Mouse (Mus musculus): Measurements from ENCODE around the gene Rnf121. TPM values are rescaled to one million over a fixed set of nuclear protein-coding genes. Genes with fewer than 3 reads are reported as not detected.
"Not testable (repeated sequence)": the region's sequence is repeated elsewhere in the genome, so short reads cannot be mapped to it uniquely, and the experiment has no call there.

The Rnf121 gene
- polyA plus RNA-seq, 1 experiment from 2014 or later: 22.3 TPM

GRCm38 (mm10) chr7:102061353-102061752 is 3.9 kb downstream of the Rnf121 start:
- Histone ChIP-seq H3K4me2 (replicated peaks; ENCODE audit: low read depth) (no peak overlapping the region), H3K4me1 (replicated peaks; ENCODE audit: control insufficient read depth, insufficient read depth, low read length) (peaks cover 14% of the 10 kb centered on the region; the same call in 1 of the 2 replicates), H3K4me3 (ENCODE audit: low read depth, low read length) (no peak overlapping the region), H3K27me3 (replicated peaks; ENCODE audit: control insufficient read depth, insufficient read depth, low read length) (no peaks in the 10 kb centered on the region), H3K9ac (ENCODE audit: low read depth, low read length) (no peak overlapping the region), H3K36me3 (ENCODE audit: control insufficient read depth, insufficient read depth) (no peaks in the 10 kb centered on the region), H3K27ac (ENCODE audit: low read depth, low read length) (0 out of 2 replicates have a peak overlapping the region, but pooled peaks have one; percentile 50), H3K9me3 (ENCODE audit: control insufficient read depth) (no peaks in the 10 kb centered on the region)
- WGBS: 63% methylated on average over 3 of the region's 3 CpGs
- TF ChIP-seq CTCF (IDR thresholded peaks at IDR 0.05; ENCODE audit: low read depth): no peak
- ATAC-seq: no peak

GRCm38 (mm10) chr7:102048524-102048923 is 16.7 kb downstream of the Rnf121 start:
- peak; percentile 61 for TF ChIP-seq CTCF (IDR thresholded peaks at IDR 0.05; ENCODE audit: low read depth)
- not testable (repeated sequence) for H3K9me3 ChIP-seq (ENCODE audit: control insufficient read depth); H3K9ac ChIP-seq (ENCODE audit: low read depth, low read length); H3K4me1 ChIP-seq (replicated peaks; ENCODE audit: control insufficient read depth, insufficient read depth, low read length); H3K36me3 ChIP-seq (ENCODE audit: control insufficient read depth, insufficient read depth); H3K27me3 ChIP-seq (replicated peaks; ENCODE audit: control insufficient read depth, insufficient read depth, low read length); H3K4me3 ChIP-seq (ENCODE audit: low read depth, low read length); H3K4me2 ChIP-seq (replicated peaks; ENCODE audit: low read depth); H3K27ac ChIP-seq (ENCODE audit: low read depth, low read length); ATAC-seq

- H3K36me3 ChIP-seq (ENCODE audit: control insufficient read depth, insufficient read depth): peaks cover 35% of the 10 kb centered on the region
- H3K27ac ChIP-seq (ENCODE audit: low read depth, low read length): no peak overlapping the region
- H3K9ac ChIP-seq (ENCODE audit: low read depth, low read length): no peak overlapping the region
- ATAC-seq: no peak
- TF ChIP-seq CTCF (IDR thresholded peaks at IDR 0.05; ENCODE audit: low read depth): no peak
- H3K4me3 ChIP-seq (ENCODE audit: low read depth, low read length): no peak overlapping the region
- H3K4me2 ChIP-seq (replicated peaks; ENCODE audit: low read depth): no peak overlapping the region
- no peaks in the 10 kb centered on the region for H3K27me3 ChIP-seq (replicated peaks; ENCODE audit: control insufficient read depth, insufficient read depth, low read length)
- 37% methylated on average over 2 of the region's 2 CpGs for WGBS
- H3K9me3 ChIP-seq (ENCODE audit: control insufficient read depth): no peaks in the 10 kb centered on the region
- H3K4me1 ChIP-seq (replicated peaks; ENCODE audit: control insufficient read depth, insufficient read depth, low read length): no peaks in the 10 kb centered on the region
Measured at GRCm38 (mm10) chr7:102042314-102042713, 23.0 kb downstream of the Rnf121 start.

- Histone ChIP-seq H3K36me3 (ENCODE audit: control insufficient read depth, insufficient read depth) (peaks cover 64% of the 10 kb centered on the region), H3K9me3 (ENCODE audit: control insufficient read depth) (no peaks in the 10 kb centered on the region), H3K27me3 (replicated peaks; ENCODE audit: control insufficient read depth, insufficient read depth, low read length) (no peaks in the 10 kb centered on the region), H3K27ac (ENCODE audit: low read depth, low read length) (no peak overlapping the region), H3K9ac (ENCODE audit: low read depth, low read length) (no peak overlapping the region), H3K4me1 (replicated peaks; ENCODE audit: control insufficient read depth, insufficient read depth, low read length) (no peaks in the 10 kb centered on the region), H3K4me2 (replicated peaks; ENCODE audit: low read depth) (no peak overlapping the region), H3K4me3 (ENCODE audit: low read depth, low read length) (no peak overlapping the region)
- 94% methylated on average over 3 of the region's 3 CpGs for WGBS
- no peak for TF ChIP-seq CTCF (IDR thresholded peaks at IDR 0.05; ENCODE audit: low read depth)
- no peak for ATAC-seq
Measured at GRCm38 (mm10) chr7:102037318-102037717, 28.0 kb downstream of the Rnf121 start.

GRCm38 (mm10) chr7:102035534-102035933 is 29.7 kb downstream of the Rnf121 start:
- no peak overlapping the region for H3K27ac ChIP-seq (ENCODE audit: low read depth, low read length)
- no peaks in the 10 kb centered on the region for H3K27me3 ChIP-seq (replicated peaks; ENCODE audit: control insufficient read depth, insufficient read depth, low read length)
- no peaks in the 10 kb centered on the region for H3K4me1 ChIP-seq (replicated peaks; ENCODE audit: control insufficient read depth, insufficient read depth, low read length)
- H3K9me3 ChIP-seq (ENCODE audit: control insufficient read depth): no peaks in the 10 kb centered on the region
- peaks cover 63% of the 10 kb centered on the region for H3K36me3 ChIP-seq (ENCODE audit: control insufficient read depth, insufficient read depth)
- H3K4me2 ChIP-seq (replicated peaks; ENCODE audit: low read depth): no peak overlapping the region
- no peak for TF ChIP-seq CTCF (IDR thresholded peaks at IDR 0.05; ENCODE audit: low read depth)
- no peak overlapping the region for H3K4me3 ChIP-seq (ENCODE audit: low read depth, low read length)
- H3K9ac ChIP-seq (ENCODE audit: low read depth, low read length): no peak overlapping the region
- 82% methylated on average over 2 of the region's 2 CpGs for WGBS
- no peak for ATAC-seq

GRCm38 (mm10) chr7:102034904-102035303 is 30.4 kb downstream of the Rnf121 start:
- no peak overlapping the region for H3K27ac ChIP-seq (ENCODE audit: low read depth, low read length)
- WGBS: 97% methylated on average over 1 of the region's 1 CpGs
- no peaks in the 10 kb centered on the region for H3K9me3 ChIP-seq (ENCODE audit: control insufficient read depth)
- H3K4me2 ChIP-seq (replicated peaks; ENCODE audit: low read depth): no peak overlapping the region
- H3K36me3 ChIP-seq (ENCODE audit: control insufficient read depth, insufficient read depth): peaks cover 59% of the 10 kb centered on the region
- H3K9ac ChIP-seq (ENCODE audit: low read depth, low read length): no peak overlapping the region
- H3K4me1 ChIP-seq (replicated peaks; ENCODE audit: control insufficient read depth, insufficient read depth, low read length): no peaks in the 10 kb centered on the region
- TF ChIP-seq CTCF (IDR thresholded peaks at IDR 0.05; ENCODE audit: low read depth): peak; percentile 46
- ATAC-seq: no peak
- H3K4me3 ChIP-seq (ENCODE audit: low read depth, low read length): no peak overlapping the region
- no peaks in the 10 kb centered on the region for H3K27me3 ChIP-seq (replicated peaks; ENCODE audit: control insufficient read depth, insufficient read depth, low read length)
